Mouse (Mus musculus) lung, embryonic 16.5 days (tissue): ENCODE measurements around the gene Pla2g1b. TPM values are rescaled to one million over a fixed set of nuclear protein-coding genes. Genes with fewer than 3 reads are reported as not detected.

ENCODE experiments used
- ATAC-seq: fragments of 200-750 bp; cut with Nextera tagmentation; 2 replicates; pipeline ENCODE4 v1.8.0; 2017; ENCODE audit warnings: low read depth, mild to moderate bottlenecking, moderate library complexity
- H3K27ac ChIP-seq: fragments of 300-500 bp; sonication (generic); 2 replicates; pipeline ENCODE4 v1.5.1; 2014; ENCODE audit warnings: mild to moderate bottlenecking, control low read depth, low read length
- H3K27me3 ChIP-seq: fragments of 300-500 bp; sonication (generic); 2 replicates; pipeline ENCODE4 v1.6.1; 2014; ENCODE audit warnings: low read depth, low read length, mixed read lengths; ENCODE audit not compliant: control insufficient read depth, insufficient read depth
- H3K36me3 ChIP-seq: fragments of 300-500 bp; sonication (generic); 2 replicates; pipeline ENCODE4 v1.6.1; 2014; ENCODE audit warnings: low read length; ENCODE audit not compliant: control insufficient read depth, insufficient read depth
- H3K4me1 ChIP-seq: fragments of 300-500 bp; sonication (generic); replicated peaks from 2 replicates; pipeline ENCODE4 v1.6.1; 2014; ENCODE audit warnings: low read length, mixed read lengths; ENCODE audit not compliant: control insufficient read depth, insufficient read depth
- H3K4me2 ChIP-seq: fragments of 300-500 bp; sonication (generic); 2 replicates; pipeline ENCODE4 v1.6.1; 2014; ENCODE audit warnings: low read depth, low read length, control low read depth
- H3K4me3 ChIP-seq: fragments of 300-500 bp; sonication (generic); 2 replicates; pipeline ENCODE4 v1.5.1; 2014; ENCODE audit warnings: mild to moderate bottlenecking, low read length, control low read depth
- H3K9ac ChIP-seq: fragments of 300-500 bp; sonication (generic); 2 replicates; pipeline ENCODE4 v1.6.1; 2014; ENCODE audit warnings: low read length, control low read depth
- H3K9me3 ChIP-seq: fragments of 300-500 bp; sonication (generic); 2 replicates; pipeline ENCODE4 v1.6.1; 2016; ENCODE audit warnings: low read length; ENCODE audit not compliant: control insufficient read depth
- WGBS: fragments of 180-500 bp; shearing (Covaris S2); extraction: QIAGEN DNeasy Blood & Tissue Kit; methylation state at CpG from one replicate; pipeline ENCODE4 v1.1.7; 2014; 5-methylcytosine and 5-hydroxymethylcytosine counted together
- polyA plus RNA-seq: library from polyadenylated mRNA; unstranded; fragments of >200 nt; fragmentation: Nextera tagmentation; extraction: Ambion mirVana; gene quantifications from 2 replicates; pipeline ENCODE4 v1.2.1, GENCODE M21; 2015

The Pla2g1b gene
- polyA plus RNA-seq, 1 experiment from 2014 or later: 9.8 TPM

DNA sequence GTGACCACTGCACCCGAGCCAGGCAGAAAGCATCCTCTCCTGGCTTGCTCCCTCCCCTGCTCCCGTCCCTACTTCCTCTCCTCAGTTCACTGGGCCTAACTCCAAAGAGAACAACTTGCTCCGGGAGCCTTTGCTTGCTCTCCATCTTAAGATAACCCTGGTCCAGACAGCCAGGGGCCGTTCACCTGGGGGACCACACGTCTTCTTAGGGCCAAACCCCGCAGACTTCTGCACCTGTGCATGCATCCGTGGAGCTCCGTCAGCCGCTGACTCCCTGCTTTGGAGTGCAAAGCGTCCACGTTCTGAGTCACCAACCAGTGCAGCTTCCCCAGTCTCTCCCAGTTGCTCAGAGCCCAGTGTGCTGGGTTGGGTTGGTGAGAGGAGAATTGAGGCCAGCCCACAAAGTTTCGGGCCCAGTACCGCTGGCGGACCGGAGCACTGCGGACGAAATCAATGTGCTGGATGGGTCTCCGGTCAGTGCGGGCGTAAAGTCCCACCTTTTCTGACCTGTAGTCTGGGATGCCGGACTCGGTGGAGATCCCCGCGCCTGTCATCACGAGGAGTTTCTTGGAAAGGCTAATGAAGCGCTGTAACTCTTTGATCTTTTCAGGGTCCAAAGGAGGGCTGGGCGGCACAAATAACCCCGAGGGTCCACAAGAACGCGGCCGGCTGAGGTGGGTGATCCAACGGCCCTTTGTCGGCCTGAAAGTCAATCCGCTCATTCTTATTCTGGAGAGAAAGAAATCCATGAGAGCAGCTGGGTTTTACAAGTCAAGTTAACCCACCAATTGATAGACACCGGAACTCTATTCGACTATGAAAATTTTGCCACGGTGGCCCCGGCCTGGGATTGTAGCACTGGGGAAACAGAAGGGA, 16.6 kb downstream of the Pla2g1b start:
- no peak for ATAC-seq
- Histone ChIP-seq H3K27me3 (no peaks in the 10 kb centered on the region; the same call in 1 of the 2 replicates), H3K9me3 (no peaks in the 10 kb centered on the region), H3K9ac (peak overlapping the region; percentile 39; the same call in 1 of the 2 replicates), H3K4me3 (no peak overlapping the region), H3K4me2 (0 out of 2 replicates have a peak overlapping the region, but pooled peaks have one; percentile 9), H3K27ac (no peak overlapping the region), H3K36me3 (no peaks in the 10 kb centered on the region; the same call in 1 of the 2 replicates), H3K4me1 (peaks cover 10% of the 10 kb centered on the region)
- WGBS: 44% methylated on average over 38 of the region's 38 CpGs

DNA sequence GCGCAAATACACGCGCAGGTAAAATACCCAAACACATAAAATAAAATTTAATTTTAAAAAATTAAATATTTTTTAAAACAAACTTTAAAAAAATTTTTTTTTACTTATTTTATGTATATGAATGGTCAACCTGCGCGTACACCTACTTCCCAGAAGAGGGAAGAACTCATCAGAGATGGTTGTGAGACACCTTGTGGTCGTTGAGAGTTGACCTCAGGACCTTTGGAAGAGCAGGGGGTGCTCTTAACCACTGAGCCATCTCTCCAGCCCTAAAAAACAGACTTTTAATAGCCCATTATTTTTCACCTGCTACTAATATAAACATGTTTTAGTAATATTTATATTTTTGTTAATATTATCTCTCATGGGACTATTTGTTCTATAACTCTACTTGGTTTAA, 17.3 kb downstream of the Pla2g1b start:
- peaks cover 10% of the 10 kb centered on the region for H3K4me1 ChIP-seq
- WGBS: 48% methylated on average over 6 of the region's 6 CpGs
- H3K4me2 ChIP-seq: no peak overlapping the region
- no peak overlapping the region for H3K4me3 ChIP-seq
- H3K9me3 ChIP-seq: no peaks in the 10 kb centered on the region
- no peaks in the 10 kb centered on the region; the same call in 1 of the 2 replicates for H3K27me3 ChIP-seq
- H3K27ac ChIP-seq: no peak overlapping the region
- no peak overlapping the region for H3K9ac ChIP-seq
- no peak for ATAC-seq
- H3K36me3 ChIP-seq: no peaks in the 10 kb centered on the region

DNA sequence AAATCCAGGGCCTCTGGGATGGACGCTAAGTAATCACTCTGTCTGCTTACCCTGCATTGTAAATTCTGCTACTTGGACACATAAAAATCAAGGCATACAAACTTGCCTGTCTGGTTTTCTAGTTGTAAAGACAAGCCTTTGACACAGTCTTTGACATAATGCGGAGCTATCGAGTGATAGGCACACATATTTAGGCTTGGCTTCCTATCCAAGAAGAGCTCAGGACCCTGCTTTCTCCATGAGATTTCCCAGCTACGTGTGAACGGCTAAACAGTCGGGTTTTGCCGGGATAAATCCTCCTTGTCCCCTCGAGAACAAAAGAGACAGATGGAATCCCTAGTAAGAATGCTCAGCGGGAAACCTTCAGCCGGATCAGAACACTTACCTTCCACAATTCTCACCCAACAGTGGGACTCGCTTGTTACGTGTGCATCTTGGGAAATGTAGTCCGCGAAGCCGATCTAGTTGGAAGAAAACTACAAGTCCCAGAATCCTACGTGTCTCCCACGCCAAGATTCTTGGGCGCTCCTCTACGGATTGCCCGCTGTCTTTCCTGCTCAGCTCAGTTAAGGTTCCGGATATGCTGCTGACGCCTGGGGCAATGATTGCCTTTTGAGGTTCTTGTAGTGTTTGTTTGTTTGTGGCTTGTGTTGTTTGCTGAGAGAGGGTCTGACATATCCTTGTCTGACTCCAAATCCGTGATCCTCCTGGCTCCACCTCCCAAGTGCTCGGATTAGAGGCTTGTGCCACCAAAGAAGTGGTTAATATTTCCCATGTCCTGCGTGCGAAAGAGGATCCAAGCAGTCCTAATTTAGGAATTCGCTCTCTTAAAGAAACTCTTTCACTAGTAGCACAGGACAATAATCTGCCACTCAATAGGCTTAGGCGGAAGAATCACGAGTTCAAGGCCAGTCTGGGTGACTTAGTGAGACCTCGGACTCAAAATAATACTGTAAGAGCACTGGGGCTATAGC, 18.2 kb downstream of the Pla2g1b start, which contains the start of gene Sirt4:
Gene Sirt4, minus strand, starts transcription at position 779 of the 974 bp plus-strand sequence.
- H3K9ac ChIP-seq: peak within 1 kb of the TSS; percentile 54

DNA sequence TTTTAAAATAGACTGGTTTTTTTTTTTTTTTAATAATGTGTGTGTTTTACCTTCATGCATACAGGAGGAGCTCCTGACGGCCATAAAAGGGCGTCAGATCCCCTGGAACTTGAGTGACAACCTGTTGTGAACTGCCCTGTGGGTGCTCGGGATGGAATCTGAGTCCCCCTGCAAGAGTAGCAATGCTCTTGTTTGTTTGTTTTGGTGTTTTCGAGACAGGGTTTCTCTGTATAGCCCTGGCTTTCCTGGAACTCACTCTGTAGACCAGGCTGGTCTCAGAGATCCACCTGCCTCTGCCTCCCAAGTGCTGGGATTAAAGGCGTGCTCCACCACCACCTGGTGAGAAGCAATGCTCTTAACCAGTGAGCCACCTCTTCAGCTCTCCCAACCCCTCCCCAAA, 18.9 kb downstream of the Pla2g1b start:
- peak overlapping the region; percentile 52 for H3K4me2 ChIP-seq
- H3K27ac ChIP-seq: no peak overlapping the region
- H3K9me3 ChIP-seq: no peaks in the 10 kb centered on the region
- WGBS: 69% methylated on average over 5 of the region's 5 CpGs
- H3K4me1 ChIP-seq: peaks cover 11% of the 10 kb centered on the region
- ATAC-seq: no peak
- peak overlapping the region; percentile 45 for H3K4me3 ChIP-seq
- H3K27me3 ChIP-seq: no peaks in the 10 kb centered on the region; the same call in 1 of the 2 replicates
- no peaks in the 10 kb centered on the region for H3K36me3 ChIP-seq
- H3K9ac ChIP-seq: peak overlapping the region; percentile 54

More for the DNA sequence above, 18.2 kb downstream of the Pla2g1b start, which contains the start of gene Sirt4:
- peak within 1 kb of the TSS; percentile 52 for H3K4me2 ChIP-seq
- no peaks in the 10 kb centered on the region for H3K36me3 ChIP-seq
- ATAC-seq: peak; percentile 89
- H3K27me3 ChIP-seq: no peaks in the 10 kb centered on the region; the same call in 1 of the 2 replicates
- peak within 1 kb of the TSS; percentile 45 for H3K4me3 ChIP-seq
- peaks cover 11% of the 10 kb centered on the region for H3K4me1 ChIP-seq
- WGBS: 6% methylated on average over 30 of the region's 30 CpGs
- H3K27ac ChIP-seq: peak within 1 kb of the TSS; percentile 51
- H3K9me3 ChIP-seq: no peaks in the 10 kb centered on the region

DNA sequence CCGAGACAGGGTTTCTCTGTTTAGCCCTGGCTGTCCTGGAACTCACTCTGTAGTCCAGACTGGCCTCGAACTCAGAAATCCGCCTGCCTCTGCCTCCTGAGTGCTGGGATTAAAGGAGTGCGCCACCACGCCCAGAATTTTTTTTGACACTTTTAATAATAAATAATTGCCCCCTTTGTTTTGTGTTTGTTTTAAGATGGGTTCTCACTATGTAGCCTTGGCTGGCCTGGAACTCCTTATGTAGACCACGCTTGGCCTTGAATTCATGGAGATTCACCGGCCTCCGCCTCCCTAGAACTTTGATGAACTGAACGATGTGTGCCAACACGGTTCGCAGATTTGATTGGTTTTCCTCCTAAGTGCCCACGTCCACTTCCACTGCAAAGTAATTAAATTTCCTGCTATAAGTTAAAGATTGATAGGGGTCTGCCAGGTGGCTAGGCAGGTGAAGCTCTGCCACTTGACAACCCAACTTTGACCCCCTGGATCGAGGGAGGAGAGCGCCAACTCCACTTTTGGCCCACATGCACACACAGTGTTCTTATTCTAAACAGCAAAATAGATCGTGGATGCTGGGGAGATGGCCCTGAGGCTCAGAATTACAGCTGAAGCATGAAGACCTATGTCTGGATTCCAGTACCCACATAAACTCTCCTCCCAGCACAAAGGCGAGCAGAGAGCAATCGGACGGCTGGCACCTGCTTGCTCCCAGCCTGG, 19.6 kb downstream of the Pla2g1b start:
- Histone ChIP-seq H3K27me3 (no peaks in the 10 kb centered on the region; the same call in 1 of the 2 replicates), H3K4me2 (no peak overlapping the region), H3K4me3 (no peak overlapping the region), H3K27ac (no peak overlapping the region), H3K9me3 (no peaks in the 10 kb centered on the region), H3K36me3 (no peaks in the 10 kb centered on the region), H3K9ac (no peak overlapping the region), H3K4me1 (peaks cover 13% of the 10 kb centered on the region)
- 65% methylated on average over 18 of the region's 18 CpGs for WGBS
- no peak for ATAC-seq

DNA sequence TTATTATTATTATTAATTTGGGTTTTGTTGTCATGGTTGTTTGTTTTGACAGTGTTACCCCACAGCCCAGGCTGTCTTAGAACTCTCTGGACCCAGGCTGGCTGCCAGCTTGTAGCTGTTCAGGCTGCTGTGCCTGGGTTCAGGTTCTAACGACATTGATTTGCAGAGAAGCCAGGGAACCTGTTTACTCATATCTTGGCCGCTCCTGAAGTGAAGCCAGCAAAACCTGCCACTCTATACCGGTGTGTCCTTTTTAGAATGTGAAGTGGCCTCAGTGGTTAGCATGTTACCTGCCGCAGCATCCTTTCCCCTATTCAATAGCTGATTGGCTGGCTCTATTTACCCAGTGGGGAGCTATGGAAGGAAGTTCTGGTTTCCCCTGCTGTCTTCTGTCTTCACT, 20.7 kb downstream of the Pla2g1b start:
- Histone ChIP-seq H3K4me1 (peaks cover 23% of the 10 kb centered on the region), H3K9me3 (no peaks in the 10 kb centered on the region), H3K4me3 (no peak overlapping the region), H3K27me3 (no peaks in the 10 kb centered on the region), H3K36me3 (no peaks in the 10 kb centered on the region), H3K27ac (no peak overlapping the region), H3K9ac (no peak overlapping the region), H3K4me2 (no peak overlapping the region)
- ATAC-seq: no peak
- WGBS: 33% methylated on average over 4 of the region's 4 CpGs

DNA sequence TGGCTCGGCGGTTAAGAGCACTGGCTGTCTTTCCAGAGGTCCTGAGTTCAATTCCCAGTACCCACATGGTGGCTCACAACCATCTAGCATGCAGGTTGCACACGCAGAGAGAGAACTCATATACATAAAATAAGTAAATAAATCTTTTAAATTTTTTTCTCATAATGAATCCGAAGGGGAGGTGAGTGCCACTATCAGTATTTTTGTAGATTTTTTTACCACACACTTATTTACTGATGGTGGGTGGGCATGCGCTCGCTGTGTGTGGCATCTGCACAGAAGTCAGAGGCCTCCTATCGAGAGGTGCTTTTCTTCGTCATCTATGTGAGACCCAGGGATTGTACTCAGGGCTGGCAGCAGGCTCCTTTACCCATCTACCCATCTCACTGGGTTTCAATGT, 21.3 kb downstream of the Pla2g1b start:
- ATAC-seq: no peak
- Histone ChIP-seq H3K4me1 (peaks cover 28% of the 10 kb centered on the region), H3K36me3 (no peaks in the 10 kb centered on the region), H3K9me3 (no peaks in the 10 kb centered on the region), H3K4me3 (no peak overlapping the region), H3K27ac (no peak overlapping the region), H3K4me2 (no peak overlapping the region), H3K27me3 (no peaks in the 10 kb centered on the region), H3K9ac (no peak overlapping the region)
- WGBS: 81% methylated on average over 8 of the region's 8 CpGs

DNA sequence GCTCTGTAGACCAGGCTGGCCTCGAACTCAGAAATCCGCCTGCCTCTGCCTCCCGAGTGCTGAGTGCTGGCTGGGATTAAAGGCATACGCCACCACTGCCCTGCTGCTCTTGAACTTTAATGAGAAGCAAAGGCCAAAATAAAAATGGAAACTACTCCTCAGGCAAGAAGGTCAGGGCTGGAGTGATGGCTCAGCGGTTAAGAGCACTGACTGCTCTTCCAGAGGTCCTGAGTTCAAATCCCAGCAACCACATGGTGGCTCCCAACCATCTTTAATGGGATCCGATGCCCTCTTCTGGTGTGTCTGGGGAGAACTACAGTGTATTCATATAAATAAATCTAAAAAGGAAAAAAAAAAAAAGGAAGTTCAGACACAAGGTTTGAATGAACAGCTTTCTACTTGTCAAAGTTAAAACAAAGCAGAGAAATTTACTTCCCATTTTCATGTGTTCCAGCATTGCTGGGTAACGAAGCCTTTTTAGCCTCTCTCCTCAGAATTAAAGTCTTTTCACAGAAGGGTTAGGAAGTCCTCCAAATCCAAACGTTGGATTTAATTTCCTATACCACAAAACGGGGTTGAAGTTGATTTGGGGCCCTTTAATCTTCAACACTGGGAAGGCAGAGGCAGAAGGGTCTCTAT, 22.0 kb downstream of the Pla2g1b start:
- no peak overlapping the region for H3K4me3 ChIP-seq
- no peaks in the 10 kb centered on the region for H3K9me3 ChIP-seq
- peak overlapping the region; percentile 67 for H3K9ac ChIP-seq
- H3K36me3 ChIP-seq: no peaks in the 10 kb centered on the region
- ATAC-seq: no peak
- peak overlapping the region; percentile 83; the same call in 1 of the 2 replicates for H3K4me2 ChIP-seq
- no peaks in the 10 kb centered on the region for H3K27me3 ChIP-seq
- peaks cover 22% of the 10 kb centered on the region for H3K4me1 ChIP-seq
- WGBS: 67% methylated on average over 9 of the region's 9 CpGs
- H3K27ac ChIP-seq: no peak overlapping the region
